Mouse (Mus musculus) gastrocnemius, postnatal 4 days (tissue): ENCODE results near the gene Ncdn. TPM values are rescaled to one million over a fixed set of nuclear protein-coding genes. Genes with fewer than 3 reads are reported as not detected.

ENCODE experiments used
- DNase-seq, 2 experiments: peaks; one replicate each; pipeline ENCODE4 v3.0.0; 2021 to 2022; ENCODE audit warnings: low spot score in 2 of 2, mixed read lengths in 2 of 2
- long read RNA-seq, 2 experiments: library from polyadenylated mRNA; stranded (forward); transcript quantifications; one replicate each; pipeline ENCODE4 v2.0.0; 2021
- total RNA-seq, 2 experiments: library from RNA; stranded (reverse); gene quantifications; 2 replicates each; pipeline ENCODE4 v1.2.3; 2021

The Ncdn gene
- 10 to 100 TPM; 18.8 to 19.4 TPM for total RNA-seq
- long read RNA-seq, experiment 1, transcript Ncdn-201 (7 exons, 3,681 nt) = major isoform, 23 of 54 reads
- long read RNA-seq, experiment 1, partial matches to known transcripts = 24 of 54 reads
- long read RNA-seq, experiment 1, other reads (novel, unspliced or antisense) = 6 of 54 reads
- long read RNA-seq, experiment 2, transcript Ncdn-201 (7 exons, 3,681 nt) = major isoform, 18 of 55 reads
- long read RNA-seq, experiment 2, transcript Ncdn-203 (7 exons, 2,375 nt) = minor isoform, 5 of 55 reads
- long read RNA-seq, experiment 2, partial matches to known transcripts = 26 of 55 reads
- long read RNA-seq, experiment 2, other reads (novel, unspliced or antisense) = 6 of 55 reads

DNA sequence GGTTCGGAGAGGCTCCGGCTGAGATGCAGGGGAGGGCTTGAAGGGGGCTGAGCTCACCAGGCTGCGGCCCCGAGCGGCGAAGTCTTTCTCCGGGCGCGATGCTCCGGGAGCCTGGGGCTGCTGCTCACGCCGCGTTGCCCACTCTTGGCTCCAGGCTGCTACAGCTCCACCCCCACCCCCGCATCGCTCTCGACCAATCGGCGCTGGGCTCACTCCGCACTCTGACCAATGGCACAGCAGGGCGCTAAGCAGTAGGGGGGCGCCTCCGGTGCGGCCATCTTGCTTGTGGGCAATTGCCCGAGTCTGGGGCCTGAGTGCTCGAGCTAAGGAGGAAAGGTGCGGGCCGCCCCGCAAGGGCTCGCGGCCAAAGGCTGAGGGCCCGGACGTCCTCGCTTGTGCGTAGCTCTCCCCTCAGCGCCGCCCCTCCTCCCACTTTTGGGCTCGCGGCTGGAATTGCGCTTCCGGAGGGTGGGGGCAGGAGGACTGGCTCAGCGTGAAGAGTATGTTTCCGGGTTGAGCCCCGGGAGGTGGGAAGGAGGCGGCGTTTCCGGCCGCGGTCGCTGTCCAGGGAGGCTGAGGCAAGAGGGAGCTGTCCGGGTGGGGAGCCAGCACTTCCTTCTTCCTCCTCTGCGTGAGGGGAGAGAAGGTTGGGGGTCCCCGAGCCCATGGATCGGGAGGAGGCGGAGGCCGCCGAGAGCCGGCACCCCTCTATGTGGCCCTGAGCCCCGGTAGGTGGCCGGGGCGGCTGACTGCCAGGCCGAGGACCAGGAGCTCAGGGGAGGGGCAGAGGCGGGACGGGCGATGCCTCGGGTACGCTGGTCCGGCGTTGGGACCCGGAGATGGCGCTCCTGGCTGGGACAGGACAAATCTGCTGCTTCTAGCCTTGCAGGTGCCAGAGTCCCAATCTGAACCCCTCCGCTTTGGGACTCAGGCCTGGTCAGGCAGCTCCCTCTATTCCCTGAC lies at the start of gene Ncdn, which contains the start of gene AU040320:
Gene Ncdn (minus strand): TSS at position 171 of the 963 bp plus-strand sequence.
Gene AU040320 (plus strand): TSS at position 277 of the 963 bp plus-strand sequence.
- peak; percentile 95 to 97 for DNase-seq

DNA sequence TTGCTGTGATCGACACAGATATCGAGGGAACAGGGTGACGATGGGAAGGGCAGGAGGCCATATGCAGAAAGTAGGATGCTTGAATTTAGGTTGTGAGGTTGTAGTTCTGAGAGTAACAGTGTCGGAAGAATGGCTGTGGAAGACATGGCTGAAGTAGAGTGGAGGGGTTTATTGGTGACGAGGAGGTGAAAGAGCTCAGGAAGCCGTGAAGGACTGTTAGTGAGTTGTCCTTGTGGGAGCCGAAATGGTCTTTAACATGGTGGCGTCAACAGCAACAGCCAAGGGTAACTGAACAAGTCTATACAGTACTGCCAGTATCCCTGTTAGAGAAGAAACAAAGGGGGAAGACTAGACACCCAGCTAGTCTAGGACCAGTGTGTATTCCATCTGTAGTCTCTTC lies 48.9 kb upstream of the Ncdn start:
- DNase-seq = no peak

- DNase-seq = no peak
Observed at GRCm38 (mm10) chr4:126792341-126793102, 39.3 kb upstream of the Ncdn start.

DNA sequence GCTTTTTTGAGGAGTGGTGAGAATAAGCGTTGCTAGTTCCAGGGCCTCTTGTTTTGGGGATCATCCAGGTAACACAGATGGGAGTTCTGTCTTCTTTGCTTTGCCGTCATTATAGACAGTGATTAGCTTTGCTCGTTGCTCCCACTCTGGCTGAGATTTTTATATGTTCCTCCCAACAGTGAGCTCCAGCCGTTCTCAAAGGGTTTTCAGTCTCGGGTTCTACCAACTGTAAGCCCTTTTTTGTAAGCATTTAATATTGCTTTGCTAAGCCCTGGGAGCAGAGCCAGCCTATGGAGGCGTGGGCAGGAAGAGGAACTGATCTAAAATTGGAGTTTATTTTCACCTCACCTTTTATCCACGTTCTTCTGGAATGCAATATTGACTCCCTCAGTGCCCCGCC lies 29.8 kb upstream of the Ncdn start:
- DNase-seq = no peak

DNA sequence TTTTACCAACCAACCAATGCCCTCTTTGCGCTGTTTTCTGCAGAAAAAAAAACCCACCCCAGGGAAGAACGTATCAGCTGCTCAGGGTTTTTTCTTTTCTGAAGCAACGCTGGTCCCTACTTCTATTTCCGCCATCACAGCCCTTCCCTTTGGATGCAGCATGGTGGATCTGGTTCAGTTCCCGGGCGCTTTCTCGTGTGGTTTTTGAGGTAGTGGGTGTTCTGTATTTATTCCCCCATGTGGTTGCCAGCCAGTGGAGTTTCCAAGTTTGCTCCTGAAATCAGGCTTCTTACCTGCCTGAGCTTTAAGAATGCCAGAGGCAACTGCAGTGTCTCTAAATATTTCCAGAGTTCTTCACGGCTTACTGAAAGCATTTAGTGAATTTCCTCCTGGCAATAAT lies 29.3 kb upstream of the Ncdn start:
- peak in 1 of 2 experiments; percentile 17 for DNase-seq

GRCm38 (mm10) chr4:126781871-126782270 lies 28.6 kb upstream of the Ncdn start:
- DNase-seq = no peak

- no peak for DNase-seq
Observed at GRCm38 (mm10) chr4:126779826-126780775, 26.9 kb upstream of the Ncdn start.

DNA sequence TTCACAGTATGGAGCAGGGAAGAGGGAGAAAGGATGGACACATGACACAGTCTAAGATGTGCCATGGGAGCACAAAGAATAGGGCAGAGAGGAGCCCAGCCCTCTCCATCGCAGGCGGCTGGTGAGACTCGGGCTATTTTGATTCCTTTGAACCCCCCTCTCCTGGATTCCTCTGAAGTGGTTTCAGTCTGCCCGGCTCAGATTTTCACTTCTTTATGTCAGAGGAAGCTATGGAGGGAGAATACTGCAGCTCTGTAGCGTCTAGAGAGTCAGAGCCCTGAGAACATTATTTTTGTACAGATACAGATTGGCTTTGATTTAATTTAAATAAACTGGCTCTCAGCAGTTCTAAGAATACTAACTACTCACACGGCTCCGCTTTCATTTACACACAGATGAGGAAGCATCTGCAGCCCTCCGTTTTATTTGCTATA lies 25.9 kb upstream of the Ncdn start:
- no peak for DNase-seq

- DNase-seq = no peak
Observed at GRCm38 (mm10) chr4:126775182-126775581, 21.9 kb upstream of the Ncdn start.

DNA sequence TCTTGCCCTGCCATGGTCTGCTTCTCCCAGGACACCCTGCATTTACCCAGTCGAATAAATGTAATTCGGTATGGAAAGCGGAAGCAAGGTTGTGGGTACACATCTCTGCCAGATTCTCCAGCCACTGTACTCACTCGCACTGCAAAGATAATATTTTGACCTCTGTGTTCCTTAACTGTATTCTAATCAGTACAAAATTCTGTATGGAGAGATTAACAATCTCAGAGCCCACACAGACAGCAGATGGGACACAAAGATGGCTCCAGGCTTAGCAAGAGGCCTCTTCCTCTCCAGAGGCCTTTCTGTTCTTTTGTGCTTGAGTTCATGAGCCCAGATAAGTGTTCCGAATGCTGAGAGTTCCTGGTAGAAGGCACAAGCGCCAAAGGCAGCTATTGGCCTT lies 20.6 kb upstream of the Ncdn start:
- no peak for DNase-seq

DNA sequence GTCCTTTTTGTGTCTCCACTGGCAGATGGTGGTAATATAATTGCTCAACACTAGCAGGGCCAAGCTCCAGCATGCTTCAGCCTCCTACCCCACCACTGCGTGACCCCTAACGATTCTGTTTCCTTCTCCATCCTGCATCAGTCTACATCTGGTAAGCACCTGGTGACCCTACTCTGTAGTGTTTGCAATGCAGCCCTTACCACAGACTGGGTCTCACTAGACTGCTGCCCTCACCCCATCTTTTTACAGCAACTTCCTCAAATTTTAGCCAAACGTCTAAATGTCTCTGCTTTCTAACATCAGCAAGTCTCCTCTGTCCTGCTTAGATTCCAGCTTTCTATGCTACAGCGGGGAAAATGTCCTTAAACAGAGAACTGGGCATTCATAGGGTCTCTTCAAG lies 17.6 kb upstream of the Ncdn start:
- no peak for DNase-seq

GRCm38 (mm10) chr4:126769800-126770563 lies 16.7 kb upstream of the Ncdn start:
- no peak for DNase-seq

- no peak for DNase-seq
Observed at GRCm38 (mm10) chr4:126763483-126763882, 10.2 kb upstream of the Ncdn start.

GRCm38 (mm10) chr4:126762586-126763359 lies 9.5 kb upstream of the Ncdn start:
- DNase-seq = no peak

DNA sequence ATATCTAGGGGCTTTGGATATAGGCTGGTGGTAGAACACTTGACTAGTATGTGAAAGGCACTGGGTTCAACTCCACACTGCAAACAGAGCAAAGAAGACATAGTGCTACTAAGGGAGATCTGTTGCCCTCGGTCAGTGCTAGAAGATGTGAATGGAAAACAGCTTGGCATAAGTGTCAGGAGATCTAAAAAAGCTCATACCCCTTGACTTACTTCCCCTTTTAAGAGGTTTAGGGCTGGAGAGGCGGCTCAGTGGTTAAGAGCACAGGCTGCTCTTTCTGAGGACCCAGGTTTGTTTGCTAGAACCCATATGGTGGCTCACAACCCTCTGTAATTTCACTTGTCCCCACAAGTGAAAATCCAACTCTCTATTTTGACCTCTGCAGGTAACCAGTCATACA lies 6.2 kb upstream of the Ncdn start:
- no peak for DNase-seq

DNA sequence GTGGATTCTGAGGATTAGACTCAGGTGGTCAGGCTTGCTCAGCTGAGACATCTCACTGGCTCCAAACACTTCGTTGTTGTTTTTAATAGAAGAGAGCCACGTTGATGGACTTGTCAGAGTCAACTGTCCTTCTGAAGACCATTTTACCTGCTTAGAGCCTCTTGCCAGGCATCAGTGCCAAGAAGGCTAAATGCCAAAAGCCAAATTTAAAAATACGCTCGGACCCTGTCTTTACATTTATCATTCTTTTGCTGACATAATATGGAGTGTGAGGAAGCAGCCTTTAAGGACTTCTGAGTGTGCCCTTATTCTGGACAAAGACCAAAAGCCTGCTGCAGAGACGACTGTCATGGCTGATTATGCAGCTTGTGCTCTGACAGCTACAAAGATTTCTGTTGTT lies 5.1 kb upstream of the Ncdn start:
- peak in 1 of 2 experiments; percentile 4 for DNase-seq

DNA sequence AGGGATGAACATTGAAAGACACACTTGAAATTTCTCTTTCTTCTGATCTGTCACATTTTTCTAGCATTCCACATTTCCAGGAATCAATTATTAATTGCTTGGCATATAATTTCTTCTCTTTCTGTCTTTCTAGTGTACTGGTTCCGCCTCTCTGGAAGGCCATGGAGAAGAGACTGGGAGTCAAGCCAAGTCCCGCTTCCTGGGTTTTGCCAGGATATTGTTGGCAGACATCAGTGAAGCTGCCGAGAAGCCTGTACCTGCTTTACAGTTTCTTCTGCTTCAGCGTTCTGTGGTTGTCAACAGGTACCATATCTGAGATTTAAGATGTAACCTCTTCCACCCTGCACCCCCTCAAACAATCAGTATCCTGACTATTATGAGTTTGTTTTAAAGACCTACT lies 3.5 kb upstream of the Ncdn start:
- peak in 1 of 2 experiments; percentile 11 for DNase-seq

- DNase-seq = no peak
Observed at GRCm38 (mm10) chr4:126754736-126755374, 1.6 kb upstream of the Ncdn start.
